Mouse (Mus musculus) right cerebral cortex, postnatal 25 days (tissue): ENCODE results near the gene Wls.

Source experiments
- DNase-seq: peaks from one replicate; pipeline ENCODE4 v3.0.0; 2022

Gene Wls

GRCm38 (mm10) chr3:159839481-159839880, at the start of gene Wls:
Gene Wls, plus strand, starts transcription at chr3:159839672.
- peak; percentile 68 for DNase-seq

GRCm38 (mm10) chr3:159789781-159790180, 49.7 kb upstream of the Wls start:
- no peak for DNase-seq

- DNase-seq = no peak
Observed at GRCm38 (mm10) chr3:159831535-159831934, 7.9 kb upstream of the Wls start.

- peak; percentile 42 for DNase-seq
Observed at GRCm38 (mm10) chr3:159840002-159840816, 737 bp downstream of the Wls start.

- peak; percentile 25 for DNase-seq
Observed at GRCm38 (mm10) chr3:159840817-159841390, 1.4 kb downstream of the Wls start.

GRCm38 (mm10) chr3:159841458-159841857, 2.0 kb downstream of the Wls start:
- DNase-seq = no peak

GRCm38 (mm10) chr3:159843135-159843534, 3.7 kb downstream of the Wls start:
- DNase-seq = no peak

- DNase-seq = no peak
Observed at GRCm38 (mm10) chr3:159847410-159848016, 8.0 kb downstream of the Wls start.

GRCm38 (mm10) chr3:159848156-159848555, 8.7 kb downstream of the Wls start:
- DNase-seq = no peak

- no peak for DNase-seq
Observed at GRCm38 (mm10) chr3:159851476-159851875, 12.0 kb downstream of the Wls start.

- DNase-seq = no peak
Observed at GRCm38 (mm10) chr3:159851980-159852379, 12.5 kb downstream of the Wls start.

- no peak for DNase-seq
Observed at GRCm38 (mm10) chr3:159857112-159857511, 17.6 kb downstream of the Wls start.

GRCm38 (mm10) chr3:159865691-159866090, 26.2 kb downstream of the Wls start:
- DNase-seq = no peak

GRCm38 (mm10) chr3:159878983-159879382, 39.5 kb downstream of the Wls start:
- no peak for DNase-seq

GRCm38 (mm10) chr3:159883325-159883724, 43.9 kb downstream of the Wls start:
- no peak for DNase-seq

GRCm38 (mm10) chr3:159884802-159885201, 45.3 kb downstream of the Wls start:
- DNase-seq = no peak

GRCm38 (mm10) chr3:159885271-159885670, 45.8 kb downstream of the Wls start:
- DNase-seq = peak; percentile 74

GRCm38 (mm10) chr3:159885781-159886400, 46.4 kb downstream of the Wls start:
- DNase-seq = no peak

GRCm38 (mm10) chr3:159890176-159891056, 50.9 kb downstream of the Wls start:
- no peak for DNase-seq

GRCm38 (mm10) chr3:159891057-159891752, 51.7 kb downstream of the Wls start:
- DNase-seq = no peak

GRCm38 (mm10) chr3:159907329-159907728, 67.9 kb downstream of the Wls start:
- DNase-seq = no peak
